Mouse (Mus musculus): ENCODE measurements around the gene Mmp15.

GRCm38 (mm10) chr8:95375374-95375930 lies 23.4 kb downstream of the Mmp15 start:
- no peak for TF ChIP-seq POLR2A (IDR thresholded peaks at IDR 0.05; ENCODE audit: insufficient read depth, low read length)
- TF ChIP-seq CTCF (IDR thresholded peaks at IDR 0.05; ENCODE audit: low read depth, low read length): no peak
